Mouse (Mus musculus) splenic B cell, adult 2 months (primary cell): ENCODE measurements around the gene Pom121l2.
A peak's percentile ranks its signal among the peaks of the same experiment; 100 is the strongest.

ENCODE experiments used
- DNase-seq: peaks from one replicate; pipeline ENCODE4 v3.0.0-alpha.2; 2011; ENCODE audit warnings: low read depth, low spot score
- H3K27me3 ChIP-seq: 2 replicates; pipeline ENCODE4 v1.6.1; 2012; ENCODE audit warnings: mild to moderate bottlenecking, low read length, moderate library complexity, mixed read lengths; ENCODE audit not compliant: control insufficient read depth, poor library complexity, insufficient read depth, severe bottlenecking
- H3K36me3 ChIP-seq: 2 replicates; pipeline ENCODE4 v1.6.1; 2012; ENCODE audit warnings: mild to moderate bottlenecking, low read length, moderate library complexity, mixed read lengths; ENCODE audit not compliant: control insufficient read depth, poor library complexity, insufficient read depth, severe bottlenecking

The Pom121l2 gene

DNA sequence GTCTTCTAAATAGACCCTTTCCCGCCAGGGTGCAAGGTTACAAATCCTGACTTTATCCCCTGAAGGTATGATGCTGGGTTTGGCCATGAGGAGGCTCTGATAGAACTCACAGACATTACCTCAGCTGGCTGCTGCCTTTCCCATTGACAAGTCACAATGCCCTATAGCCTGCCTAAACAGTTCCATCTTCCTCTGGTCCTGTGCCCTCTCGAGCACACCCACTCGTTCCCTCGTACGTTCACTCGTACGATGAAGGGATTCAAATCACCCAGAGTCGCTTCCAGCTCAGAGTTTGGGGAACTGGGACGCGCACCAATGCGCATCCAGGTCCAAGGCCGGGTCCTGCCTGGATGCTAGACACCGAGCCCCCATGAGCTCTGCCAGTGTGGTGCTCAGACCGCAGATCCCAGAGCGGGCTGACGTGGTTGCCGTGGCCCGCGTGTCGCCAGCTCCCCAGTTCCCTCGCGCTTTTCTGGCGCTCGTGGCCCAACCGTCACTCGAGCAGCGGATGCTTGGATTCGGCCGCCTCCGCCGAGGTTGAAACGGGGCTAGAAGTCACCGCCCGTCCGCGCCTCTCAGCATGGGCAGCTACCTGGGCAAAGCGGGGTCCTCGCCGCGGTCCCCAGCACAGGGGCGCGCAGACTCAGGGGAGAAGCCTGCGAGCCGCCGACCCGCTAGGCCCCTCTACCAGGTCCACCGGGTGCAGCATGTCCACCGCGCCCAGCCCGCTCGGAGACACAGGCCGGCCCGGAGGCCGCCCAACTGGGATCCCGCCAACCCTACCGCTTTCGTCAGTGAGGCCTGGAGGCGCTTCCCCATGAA is at the start of gene Pom121l2:
Gene Pom121l2, plus strand, starts transcription at position 214 of the 822 bp plus-strand sequence.
- Histone ChIP-seq H3K27me3 (no peaks in the 10 kb centered on the region; the same call in 1 of the 2 replicates), H3K36me3 (no peaks in the 10 kb centered on the region)
- peak; percentile 45 for DNase-seq

DNA sequence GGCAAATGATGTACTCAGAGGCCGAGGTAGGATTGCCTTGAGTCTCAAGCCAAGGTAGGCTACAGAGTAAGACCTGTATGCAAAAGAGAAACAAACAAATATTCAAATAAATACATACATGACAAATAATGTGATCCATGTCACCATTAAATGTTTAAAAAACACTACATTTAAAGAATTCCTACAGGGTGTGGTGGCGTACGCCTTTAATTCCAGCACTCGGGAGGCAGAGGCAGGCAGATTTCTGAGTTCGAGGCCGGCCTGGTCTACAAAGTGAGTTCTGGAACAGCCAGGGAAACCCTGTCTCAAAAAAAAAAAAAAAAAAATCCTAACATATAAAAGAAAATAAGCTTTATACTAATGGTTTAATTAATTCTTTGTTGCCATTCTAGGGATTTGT is 49.3 kb upstream of the Pom121l2 start:
- Histone ChIP-seq H3K27me3 (no peaks in the 10 kb centered on the region), H3K36me3 (no peaks in the 10 kb centered on the region)
- DNase-seq: no peak

DNA sequence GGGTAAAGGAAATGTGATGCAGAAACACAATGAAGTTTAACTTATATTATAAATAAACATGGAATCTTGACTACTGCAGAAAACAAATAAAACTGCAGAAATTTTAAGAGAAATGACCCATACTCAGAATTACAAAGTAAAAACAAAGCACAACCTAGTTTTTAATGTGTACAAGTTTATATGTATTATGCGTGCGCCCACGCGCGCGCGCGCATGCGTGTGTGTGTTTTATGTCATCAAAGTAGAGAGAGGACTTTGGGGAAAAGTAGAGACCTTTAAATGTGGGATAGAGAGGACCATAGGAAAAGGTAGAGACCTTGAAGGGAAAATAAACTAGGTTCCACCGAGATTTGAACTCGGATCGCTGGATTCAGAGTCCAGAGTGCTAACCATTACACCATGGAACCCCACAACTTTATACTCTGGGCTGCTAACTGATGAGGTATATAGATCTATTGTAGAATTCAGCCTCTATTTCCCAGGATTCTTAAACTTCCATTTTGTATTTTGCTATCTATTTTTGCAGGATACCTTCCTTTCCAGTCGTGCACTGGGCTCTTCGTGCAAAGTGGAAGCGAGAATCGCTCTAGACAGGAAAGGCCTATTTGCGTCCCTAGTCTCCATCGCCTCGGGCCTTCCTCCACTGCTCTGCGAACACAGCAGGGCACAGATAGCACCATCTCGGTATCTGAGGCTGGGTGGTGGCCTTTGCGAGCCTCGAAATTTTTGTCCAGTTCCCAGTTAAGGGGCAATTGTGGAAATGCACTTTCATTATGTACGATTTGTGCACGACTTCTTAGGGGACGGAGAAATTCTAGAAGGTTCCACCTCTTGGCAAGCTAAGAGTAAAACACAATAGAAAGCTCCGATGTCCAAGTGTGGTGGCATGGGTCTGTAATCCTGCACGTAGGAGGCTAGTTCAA is 47.1 kb upstream of the Pom121l2 start:
- no peak for DNase-seq
- no peaks in the 10 kb centered on the region for H3K36me3 ChIP-seq
- H3K27me3 ChIP-seq: no peaks in the 10 kb centered on the region

DNA sequence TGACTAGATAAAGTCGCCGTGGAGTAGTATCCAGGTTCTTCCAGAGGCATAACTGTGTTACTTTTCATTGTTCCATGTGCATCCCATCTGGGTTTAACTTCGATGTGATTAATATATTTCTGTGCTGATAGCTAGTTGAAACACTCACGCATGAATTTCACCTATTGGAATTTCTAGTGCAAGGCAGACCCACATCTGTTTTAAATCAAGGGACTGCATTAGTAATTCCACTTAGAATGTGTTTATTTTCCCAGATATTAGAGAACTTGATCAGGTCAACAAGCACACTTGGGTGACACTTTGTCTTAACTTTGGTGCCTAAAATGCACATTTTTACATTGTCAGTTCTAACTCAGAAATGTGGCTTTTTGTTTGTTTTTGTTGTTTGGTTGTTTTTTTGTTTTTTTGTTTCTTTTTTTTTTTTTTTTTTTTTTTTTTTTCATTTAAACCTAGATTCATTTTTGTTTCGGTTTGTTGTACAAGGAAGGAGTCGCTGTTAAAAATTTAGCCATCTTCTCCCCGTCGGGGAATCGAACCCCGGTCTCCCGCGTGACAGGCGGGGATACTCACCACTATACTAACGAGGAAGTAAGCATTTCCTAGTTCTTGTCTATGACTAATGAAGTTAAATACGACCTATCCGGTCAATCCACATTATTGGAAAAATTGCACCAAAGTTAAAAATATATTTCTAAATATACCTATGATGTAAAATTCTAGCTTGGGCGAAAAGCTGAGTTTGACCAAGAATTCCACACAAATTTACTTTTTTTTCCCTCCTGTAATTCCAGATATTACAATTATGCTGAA is 45.8 kb upstream of the Pom121l2 start:
- no peaks in the 10 kb centered on the region for H3K27me3 ChIP-seq
- H3K36me3 ChIP-seq: no peaks in the 10 kb centered on the region
- DNase-seq: peak; percentile 76

DNA sequence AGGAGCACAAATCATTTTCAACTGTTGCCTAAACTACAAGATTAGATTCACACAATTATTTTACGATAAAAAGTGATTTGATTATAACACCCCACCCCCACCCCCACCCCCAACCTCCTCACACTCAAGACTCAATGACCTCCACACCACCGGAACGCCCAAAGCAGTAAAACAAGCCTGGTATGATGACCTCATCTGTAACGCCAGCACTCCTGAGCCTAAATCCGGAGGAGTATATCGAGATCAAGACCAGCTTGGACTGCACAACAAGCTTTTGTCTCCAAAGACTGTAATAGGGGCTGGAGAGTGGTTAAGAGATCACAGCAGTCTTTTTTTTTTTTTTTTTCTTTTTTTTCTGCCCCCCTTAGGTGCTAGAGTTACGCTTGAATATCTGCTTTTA is 45.2 kb upstream of the Pom121l2 start:
- no peak for DNase-seq
- Histone ChIP-seq H3K27me3 (no peaks in the 10 kb centered on the region), H3K36me3 (no peaks in the 10 kb centered on the region)

DNA sequence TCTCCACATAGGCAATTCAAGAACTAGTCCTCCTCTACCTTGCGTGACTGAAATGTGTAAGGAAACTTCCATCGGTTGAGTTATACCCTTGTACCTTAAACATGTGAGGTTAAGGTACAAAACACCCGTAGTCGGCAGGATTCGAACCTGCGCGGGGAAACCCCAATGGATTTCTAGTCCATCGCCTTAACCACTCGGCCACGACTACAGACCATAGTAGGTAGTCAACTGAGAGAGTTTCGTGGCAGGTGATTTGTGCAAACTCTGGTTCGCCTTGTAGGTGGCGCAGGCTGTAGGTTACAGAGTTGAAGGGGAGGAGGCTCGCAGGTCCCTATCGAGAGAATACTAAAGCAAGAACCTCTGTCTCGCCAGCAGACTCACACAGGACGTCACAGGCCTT is 44.0 kb upstream of the Pom121l2 start:
- Histone ChIP-seq H3K36me3 (no peaks in the 10 kb centered on the region), H3K27me3 (no peaks in the 10 kb centered on the region)
- DNase-seq: peak; percentile 79

DNA sequence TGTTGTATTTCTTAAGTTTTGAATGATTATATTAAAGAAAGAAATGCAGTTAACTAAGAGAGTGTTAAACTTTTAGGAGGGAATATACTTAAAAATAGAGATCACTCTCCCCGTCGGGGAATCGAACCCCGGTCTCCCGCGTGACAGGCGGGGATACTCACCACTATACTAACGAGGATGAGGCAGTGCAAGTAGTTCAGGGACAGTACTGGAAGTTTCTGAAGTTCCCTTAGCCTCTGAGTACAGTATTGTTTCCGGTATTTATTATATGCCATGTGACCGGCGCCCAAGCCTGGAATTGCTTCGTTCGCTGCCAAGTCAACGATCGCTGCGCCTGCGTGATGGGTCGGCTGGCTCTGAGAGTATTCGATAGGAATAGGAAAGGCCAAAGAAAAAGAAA is 40.8 kb upstream of the Pom121l2 start:
- peak; percentile 95 for DNase-seq
- Histone ChIP-seq H3K27me3 (no peaks in the 10 kb centered on the region), H3K36me3 (no peaks in the 10 kb centered on the region)

DNA sequence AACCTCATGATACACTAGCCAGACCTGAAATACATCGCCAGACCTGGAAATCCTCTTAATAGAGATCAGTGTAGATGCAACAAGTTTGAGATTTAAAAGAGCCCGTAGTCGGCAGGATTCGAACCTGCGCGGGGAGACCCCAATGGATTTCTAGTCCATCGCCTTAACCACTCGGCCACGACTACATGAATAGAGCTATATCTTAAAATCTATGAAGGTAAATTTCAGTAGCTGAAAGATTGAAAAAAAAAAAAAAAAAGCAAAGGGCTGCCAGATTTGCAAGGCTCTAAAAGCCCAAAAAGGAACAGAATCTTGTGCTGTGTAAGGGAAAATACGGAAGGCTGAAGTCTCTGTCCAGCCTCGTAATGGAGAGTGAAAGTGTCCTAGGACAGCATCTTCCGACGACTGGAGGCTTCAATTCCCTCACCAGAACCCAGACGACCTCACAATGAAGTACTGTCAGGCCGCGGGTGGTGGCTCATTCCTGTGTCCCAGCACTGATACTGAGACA is 40.1 kb upstream of the Pom121l2 start:
- Histone ChIP-seq H3K27me3 (no peaks in the 10 kb centered on the region), H3K36me3 (no peaks in the 10 kb centered on the region)
- DNase-seq: peak; percentile 82

DNA sequence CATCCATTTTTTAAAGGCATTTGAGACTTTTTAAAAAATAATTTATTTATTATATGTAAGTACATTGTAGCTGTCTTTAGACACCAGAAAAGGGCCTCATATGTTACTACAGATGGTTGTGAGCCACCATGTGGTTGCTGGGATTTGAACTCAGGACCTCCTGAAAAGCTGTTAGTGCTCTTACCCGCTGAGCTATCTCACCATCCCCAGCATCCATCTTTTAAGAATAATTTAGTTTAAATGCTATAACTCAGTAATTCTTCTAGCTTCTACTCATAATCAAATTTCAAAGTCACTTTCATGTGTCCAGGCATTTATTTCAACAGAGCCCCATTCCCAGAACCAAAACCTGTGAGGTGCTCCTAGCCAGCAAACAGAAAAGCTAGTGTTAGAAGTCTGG is 37.4 kb upstream of the Pom121l2 start:
- no peak for DNase-seq
- H3K27me3 ChIP-seq: no peaks in the 10 kb centered on the region
- H3K36me3 ChIP-seq: no peaks in the 10 kb centered on the region

DNA sequence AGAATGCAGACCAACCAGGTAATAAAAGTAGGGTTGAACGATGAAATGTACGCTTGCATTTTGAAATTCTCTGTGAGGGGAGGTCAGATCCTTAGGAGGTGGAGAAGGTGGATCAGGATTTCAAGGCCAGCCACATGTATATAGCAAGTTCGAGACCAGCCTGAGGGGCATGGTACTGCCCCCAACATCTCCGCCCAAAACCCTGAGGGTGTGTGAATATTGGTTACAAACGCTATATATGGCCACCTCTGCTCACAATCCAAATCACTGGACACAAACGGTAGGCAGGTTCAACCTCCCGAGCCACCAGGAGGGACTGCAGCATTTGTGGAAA is 36.4 kb upstream of the Pom121l2 start:
- no peak for DNase-seq
- H3K27me3 ChIP-seq: no peaks in the 10 kb centered on the region
- no peaks in the 10 kb centered on the region for H3K36me3 ChIP-seq

DNA sequence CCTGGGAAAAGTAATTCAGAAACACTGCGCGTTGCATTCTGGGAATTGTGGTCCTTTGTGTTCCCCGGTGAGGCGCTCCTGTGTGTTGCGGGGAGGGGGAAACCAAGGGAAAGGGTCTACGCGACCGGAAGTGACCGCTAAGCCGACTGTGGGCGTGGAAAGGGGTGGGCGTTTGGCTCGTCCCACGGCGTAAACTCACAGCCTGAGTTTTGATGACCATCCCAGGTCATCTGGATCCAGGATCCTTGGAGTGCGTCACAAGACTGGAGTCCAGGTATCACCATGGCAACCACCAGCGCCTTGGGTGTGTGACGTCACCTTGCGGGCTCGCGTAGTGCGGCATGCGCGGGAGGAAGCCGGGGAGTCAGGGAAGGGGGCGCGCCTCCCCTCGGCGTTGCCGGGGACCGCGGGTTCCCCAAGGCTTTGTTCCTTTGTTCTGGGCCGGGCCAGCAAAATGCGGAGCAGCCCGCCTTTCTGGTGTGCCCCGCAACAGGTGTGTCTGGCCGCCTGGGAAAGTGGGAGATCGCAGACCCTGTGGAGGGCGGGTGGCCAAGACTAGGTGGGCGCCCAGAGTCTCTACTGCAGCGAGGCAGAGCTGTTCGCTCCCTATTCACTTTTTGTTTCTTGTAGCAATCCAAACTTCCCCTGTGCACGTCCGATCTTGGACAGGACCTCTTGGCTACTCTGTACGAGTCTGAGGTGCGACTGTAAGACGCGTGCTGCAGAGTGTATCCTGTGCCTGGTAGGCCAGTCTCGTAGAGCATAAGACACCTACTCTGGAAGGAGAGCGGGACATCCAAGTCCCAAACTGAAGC is 35.9 kb upstream of the Pom121l2 start, which contains the start of gene Zfp184:
Gene Zfp184, plus strand, starts transcription at position 169 of the 815 bp plus-strand sequence.
- Histone ChIP-seq H3K27me3 (no peaks in the 10 kb centered on the region), H3K36me3 (no peaks in the 10 kb centered on the region)
- DNase-seq: peak; percentile 80

DNA sequence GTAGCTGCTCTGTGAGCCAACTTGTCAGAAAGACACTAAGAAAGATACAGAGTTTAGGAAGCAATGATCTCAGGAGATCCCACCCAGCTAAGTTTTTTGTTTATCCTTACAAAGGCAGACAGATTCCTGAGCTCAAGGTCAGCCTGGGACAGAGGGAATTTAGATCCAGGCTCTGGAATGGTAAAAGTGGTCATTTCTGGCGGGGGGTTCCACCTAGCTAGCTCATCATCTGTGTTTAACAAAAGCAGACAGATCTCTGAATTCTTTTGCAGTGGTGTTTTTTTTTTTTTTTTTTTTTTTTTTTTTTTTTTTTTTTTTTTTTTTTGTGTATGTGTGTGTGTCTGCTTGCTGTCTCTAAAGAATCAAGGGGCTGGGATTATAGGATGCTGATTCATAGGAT is 11.7 kb upstream of the Pom121l2 start:
- Histone ChIP-seq H3K27me3 (no peaks in the 10 kb centered on the region), H3K36me3 (no peaks in the 10 kb centered on the region)
- no peak for DNase-seq

DNA sequence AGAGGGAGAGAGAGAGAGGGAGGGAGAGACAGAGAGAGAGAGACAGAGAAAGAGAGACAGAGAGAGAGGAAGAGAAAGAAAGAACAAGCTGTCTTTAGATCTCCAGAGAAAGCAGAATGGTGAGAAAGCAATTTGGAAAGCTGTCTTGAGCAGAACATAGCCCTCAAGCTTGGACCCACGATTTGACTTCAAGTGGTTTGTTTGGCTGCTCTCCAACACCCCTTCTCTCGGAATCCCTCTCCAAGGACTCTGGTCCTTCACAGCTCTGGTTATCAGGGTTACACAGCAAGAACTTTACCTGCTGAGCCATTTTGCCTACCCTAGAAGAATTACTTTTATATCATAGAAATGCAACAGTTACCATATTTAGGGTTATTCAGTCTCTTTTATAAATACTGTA is 11.2 kb upstream of the Pom121l2 start:
- Histone ChIP-seq H3K27me3 (no peaks in the 10 kb centered on the region), H3K36me3 (no peaks in the 10 kb centered on the region)
- no peak for DNase-seq

DNA sequence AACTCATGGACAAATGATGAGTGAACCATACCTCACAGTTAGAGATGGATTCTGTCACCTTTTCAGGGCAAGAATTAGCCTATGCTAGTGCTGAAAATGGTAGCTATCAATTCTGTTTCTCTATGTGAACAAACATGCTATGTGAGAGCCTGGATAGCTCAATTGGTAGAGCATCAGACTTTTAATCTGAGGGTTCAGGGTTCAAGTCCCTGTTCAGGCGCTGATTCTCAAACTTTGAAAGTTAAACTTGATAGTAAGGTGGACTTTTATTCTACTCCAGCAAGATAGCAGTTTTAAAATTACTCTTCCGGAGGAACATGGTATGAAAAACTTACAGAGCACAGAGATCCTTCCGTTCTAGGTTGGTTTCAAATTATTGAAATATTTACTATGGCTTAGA is 9.4 kb upstream of the Pom121l2 start:
- no peaks in the 10 kb centered on the region for H3K27me3 ChIP-seq
- no peaks in the 10 kb centered on the region for H3K36me3 ChIP-seq
- DNase-seq: no peak
